Mouse (Mus musculus) lung, adult 2 months (tissue): ENCODE results near the gene Zfp628.

Experiments used
- CTCF ChIP-seq: fragments of 200-500 bp; IDR thresholded peaks from 2 replicates; pipeline ENCODE4 v1.5.1; 2011; ENCODE audit warnings: mild to moderate bottlenecking, low read length, control low read depth; ENCODE audit not compliant: insufficient read depth
- POLR2A ChIP-seq: fragments of 200-500 bp; IDR thresholded peaks from 2 replicates; pipeline ENCODE4 v1.6.1; 2011; ENCODE audit warnings: low read depth, mild to moderate bottlenecking, control low read depth, low read length, borderline replicate concordance; ENCODE audit errors: extremely low read depth

GRCm38 (mm10) chr7:4926849-4927248 lies 11.8 kb downstream of the Zfp628 start:
- TF ChIP-seq POLR2A = no peak
- TF ChIP-seq CTCF = no peak
